Mouse (Mus musculus) midbrain, embryonic 10.5 days (tissue): ENCODE data around the gene Mdm4. TPM values are rescaled to one million over a fixed set of nuclear protein-coding genes. Genes with fewer than 3 reads are reported as not detected.

Experiments
- DNase-seq: peaks from one replicate; pipeline ENCODE4 v3.0.0-alpha.2; 2017; ENCODE audit warnings: low spot score
- H3K27ac ChIP-seq: fragments of 300-500 bp; sonication (generic); replicated peaks from 2 replicates; pipeline ENCODE4 v1.5.1; 2016; ENCODE audit warnings: mild to moderate bottlenecking
- H3K27me3 ChIP-seq: fragments of 300-500 bp; sonication (generic); 2 replicates; pipeline ENCODE4 v1.6.1; 2016; ENCODE audit warnings: low read depth, mild to moderate bottlenecking; ENCODE audit not compliant: poor library complexity, severe bottlenecking
- H3K36me3 ChIP-seq: fragments of 300-500 bp; sonication (generic); 2 replicates; pipeline ENCODE4 v1.6.1; 2016; ENCODE audit warnings: mild to moderate bottlenecking, moderate library complexity
- H3K4me1 ChIP-seq: fragments of 300-500 bp; sonication (generic); 2 replicates; pipeline ENCODE4 v1.6.1; 2016
- H3K4me3 ChIP-seq: fragments of 300-500 bp; sonication (generic); 2 replicates; pipeline ENCODE4 v1.5.1; 2016; ENCODE audit warnings: mild to moderate bottlenecking, moderate library complexity
- H3K9me3 ChIP-seq: fragments of 300-500 bp; sonication (generic); replicated peaks from 2 replicates; pipeline ENCODE4 v1.6.1; 2016; ENCODE audit warnings: mild to moderate bottlenecking
- WGBS: fragments of 180-500 bp; shearing (Covaris S2); methylation state at CpG from one replicate; pipeline ENCODE4 v1.1.7; 2016; 5-methylcytosine and 5-hydroxymethylcytosine counted together
- polyA plus RNA-seq: library from polyadenylated mRNA; unstranded; fragments of >200 nt; fragmentation: Nextera tagmentation; extraction: Ambion mirVana; gene quantifications from 2 replicates; pipeline ENCODE4 v1.2.1, GENCODE M21; 2016

Mdm4 gene
- polyA plus RNA-seq, 1 experiment from 2014 or later: 34.6 TPM

- WGBS: 87% methylated on average over 5 of the region's 5 CpGs
- H3K36me3 ChIP-seq: no peaks in the 10 kb centered on the region
- no peaks in the 10 kb centered on the region; the same call in 1 of the 2 replicates for H3K4me1 ChIP-seq
- no peaks in the 10 kb centered on the region for H3K27me3 ChIP-seq
- H3K9me3 ChIP-seq: no peaks in the 10 kb centered on the region
- no peak for DNase-seq
- no peak overlapping the region for H3K4me3 ChIP-seq
- H3K27ac ChIP-seq: no peak overlapping the region
Measured at GRCm38 (mm10) chr1:132956809-132957208, 73.6 kb downstream of the Mdm4 start.

DNA sequence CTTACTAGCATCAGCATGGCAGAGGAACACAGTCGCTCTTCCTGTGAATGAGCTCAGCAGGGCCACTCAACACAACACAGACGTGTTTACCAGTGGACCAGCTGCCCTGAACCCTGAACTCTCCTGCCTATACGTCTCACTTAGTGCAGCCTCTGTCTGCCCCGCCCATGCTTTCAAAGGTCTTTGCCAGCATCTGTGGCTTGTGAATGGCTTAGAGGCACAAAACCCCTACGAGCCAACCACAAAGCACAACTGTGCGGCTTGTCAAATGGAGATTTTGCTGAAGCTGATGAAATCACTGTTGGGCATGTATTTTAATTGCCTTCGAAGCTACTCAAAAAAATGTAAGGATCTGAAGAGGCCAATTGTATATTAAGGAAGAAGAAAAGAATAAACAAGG is 82.5 kb downstream of the Mdm4 start:
- no peak for DNase-seq
- WGBS: 52% methylated on average over 7 of the region's 7 CpGs
- H3K4me1 ChIP-seq: peaks cover 11% of the 10 kb centered on the region
- H3K4me3 ChIP-seq: no peak overlapping the region
- no peak overlapping the region for H3K27ac ChIP-seq
- no peaks in the 10 kb centered on the region for H3K27me3 ChIP-seq
- H3K36me3 ChIP-seq: no peaks in the 10 kb centered on the region
- no peaks in the 10 kb centered on the region for H3K9me3 ChIP-seq

DNA sequence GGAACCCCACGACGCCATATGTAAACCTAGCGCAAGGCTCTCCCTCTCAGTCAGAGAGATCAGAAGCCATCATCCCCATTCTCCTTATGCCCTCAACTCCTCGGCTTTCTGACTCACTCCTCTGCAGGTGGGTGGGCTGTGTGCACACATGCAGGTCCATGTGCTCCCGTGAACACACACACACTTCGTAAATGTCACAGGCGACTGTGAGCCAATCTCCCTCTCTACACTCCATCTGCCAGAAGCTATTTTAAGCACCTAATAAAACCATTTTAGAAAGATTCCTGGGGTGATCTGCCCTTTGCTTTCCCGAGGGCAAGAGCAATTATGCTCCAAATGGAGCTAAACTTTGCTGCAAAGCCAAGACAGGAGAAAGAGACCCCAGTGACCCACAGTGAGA is 84.5 kb downstream of the Mdm4 start:
- 81% methylated on average over 8 of the region's 8 CpGs for whole genome bisulfite sequencing
- H3K27me3 ChIP-seq: no peaks in the 10 kb centered on the region
- H3K9me3 ChIP-seq: no peaks in the 10 kb centered on the region
- DNase-seq: no peak
- no peaks in the 10 kb centered on the region for H3K36me3 ChIP-seq
- no peak overlapping the region for H3K4me3 ChIP-seq
- H3K27ac ChIP-seq: no peak overlapping the region
- peaks cover 12% of the 10 kb centered on the region for H3K4me1 ChIP-seq

GRCm38 (mm10) chr1:132938975-132939374 is 91.4 kb downstream of the Mdm4 start:
- no peak for DNase-seq
- peaks cover 24% of the 10 kb centered on the region for H3K36me3 ChIP-seq
- no peak overlapping the region; the same call in 1 of the 2 replicates for H3K27ac ChIP-seq

GRCm38 (mm10) chr1:132937296-132938030 is 92.9 kb downstream of the Mdm4 start:
- Histone ChIP-seq H3K27ac (no peak overlapping the region), H3K4me3 (no peak overlapping the region), H3K4me1 (peaks cover 18% of the 10 kb centered on the region), H3K36me3 (peaks cover 24% of the 10 kb centered on the region), H3K9me3 (no peaks in the 10 kb centered on the region), H3K27me3 (no peaks in the 10 kb centered on the region; the same call in 1 of the 2 replicates)
- WGBS: 83% methylated on average over 26 of the region's 26 CpGs
- DNase-seq: no peak

More at GRCm38 (mm10) chr1:132938975-132939374, 91.4 kb downstream of the Mdm4 start:
- no peaks in the 10 kb centered on the region for H3K9me3 ChIP-seq
- H3K27me3 ChIP-seq: no peaks in the 10 kb centered on the region; the same call in 1 of the 2 replicates
- H3K4me1 ChIP-seq: peaks cover 18% of the 10 kb centered on the region
- no peak overlapping the region for H3K4me3 ChIP-seq
- WGBS: 86% methylated on average over 8 of the region's 8 CpGs

GRCm38 (mm10) chr1:132934856-132935255 is 95.5 kb downstream of the Mdm4 start:
- 36% methylated on average over 7 of the region's 7 CpGs for WGBS
- H3K27me3 ChIP-seq: no peaks in the 10 kb centered on the region; the same call in 1 of the 2 replicates
- H3K4me1 ChIP-seq: peaks cover 10% of the 10 kb centered on the region
- no peaks in the 10 kb centered on the region for H3K9me3 ChIP-seq
- peaks cover 24% of the 10 kb centered on the region for H3K36me3 ChIP-seq
- peak; percentile 49 for DNase-seq
- no peak overlapping the region for H3K4me3 ChIP-seq
- peak overlapping the region; percentile 39; the same call in 1 of the 2 replicates for H3K27ac ChIP-seq

DNA sequence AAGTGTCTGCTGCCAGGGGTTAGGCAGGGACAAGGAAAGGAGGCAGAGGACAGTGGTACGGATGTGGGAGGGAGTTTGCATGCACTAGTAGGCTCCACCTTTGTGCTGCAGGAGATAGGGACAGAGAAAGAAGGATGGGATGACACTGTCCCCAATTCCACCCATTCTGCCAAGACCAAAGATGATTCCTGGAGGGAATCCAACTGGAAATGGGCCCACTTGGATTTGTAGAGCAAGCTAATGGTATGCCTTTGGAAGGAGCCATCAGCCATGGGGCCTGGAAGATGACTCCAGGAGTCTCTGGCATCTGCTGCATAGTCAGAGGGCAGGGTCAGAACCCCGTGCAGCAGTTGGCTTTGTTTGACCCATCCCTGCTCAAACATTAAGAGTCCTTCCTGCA is 97.9 kb downstream of the Mdm4 start:
- peaks cover 5% of the 10 kb centered on the region for H3K36me3 ChIP-seq
- 80% methylated on average over 2 of the region's 2 CpGs for WGBS
- DNase-seq: no peak

DNA sequence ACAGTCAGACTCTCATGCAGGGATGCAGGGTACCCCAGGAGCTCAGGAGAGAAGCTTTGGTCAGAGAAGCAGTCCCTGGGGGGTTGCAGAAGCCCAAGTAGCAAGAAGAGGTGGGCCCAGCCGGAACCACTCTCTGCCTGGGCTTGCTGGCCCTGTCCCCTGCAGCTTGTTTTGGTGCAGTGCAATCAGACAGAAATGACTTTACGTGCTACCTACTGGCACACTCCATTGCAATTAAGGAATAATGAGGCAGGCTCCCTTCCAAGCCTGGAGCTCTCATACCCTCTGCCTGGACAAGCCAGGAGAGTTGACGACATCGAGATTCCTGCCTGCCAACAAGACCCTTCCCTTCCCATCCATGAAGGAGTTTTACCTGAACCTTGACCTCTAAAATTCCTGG is 100.1 kb downstream of the Mdm4 start:
- H3K4me1 ChIP-seq: peaks cover 17% of the 10 kb centered on the region
- H3K27me3 ChIP-seq: no peaks in the 10 kb centered on the region
- no peaks in the 10 kb centered on the region for H3K36me3 ChIP-seq
- DNase-seq: no peak
- no peaks in the 10 kb centered on the region for H3K9me3 ChIP-seq
- WGBS: 77% methylated on average over 4 of the region's 4 CpGs
- no peak overlapping the region for H3K27ac ChIP-seq
- H3K4me3 ChIP-seq: no peak overlapping the region

More for the DNA sequence above, 97.9 kb downstream of the Mdm4 start:
- Histone ChIP-seq H3K27me3 (no peaks in the 10 kb centered on the region), H3K9me3 (no peaks in the 10 kb centered on the region), H3K27ac (no peak overlapping the region), H3K4me1 (peaks cover 18% of the 10 kb centered on the region), H3K4me3 (no peak overlapping the region)

DNA sequence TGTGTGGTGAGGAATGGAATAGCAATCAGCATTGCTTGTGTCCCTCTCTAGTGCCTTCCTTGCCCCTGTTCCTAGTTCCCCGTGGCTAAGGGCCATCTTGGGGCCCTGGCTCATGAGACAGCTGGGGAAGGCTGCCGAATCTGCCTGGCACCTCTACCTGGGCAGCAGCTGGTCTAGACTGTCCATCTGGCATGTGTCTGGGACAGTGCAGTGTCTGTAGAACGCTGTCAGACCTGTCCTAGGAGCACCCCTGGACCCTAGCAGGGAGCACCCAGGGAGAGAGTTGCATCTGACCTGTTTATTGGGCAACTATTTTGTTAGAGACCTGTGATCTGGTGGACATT is 101.5 kb downstream of the Mdm4 start:
- H3K9me3 ChIP-seq: no peaks in the 10 kb centered on the region
- no peaks in the 10 kb centered on the region for H3K27me3 ChIP-seq
- no peaks in the 10 kb centered on the region for H3K36me3 ChIP-seq
- H3K4me1 ChIP-seq: peaks cover 8% of the 10 kb centered on the region
- no peak overlapping the region for H3K4me3 ChIP-seq
- WGBS: 72% methylated on average over 3 of the region's 3 CpGs
- no peak for DNase-seq
- H3K27ac ChIP-seq: peak overlapping the region; percentile 28; the same call in 1 of the 2 replicates

GRCm38 (mm10) chr1:132928032-132928906 is 102.1 kb downstream of the Mdm4 start:
- WGBS: 58% methylated on average over 19 of the region's 19 CpGs

DNA sequence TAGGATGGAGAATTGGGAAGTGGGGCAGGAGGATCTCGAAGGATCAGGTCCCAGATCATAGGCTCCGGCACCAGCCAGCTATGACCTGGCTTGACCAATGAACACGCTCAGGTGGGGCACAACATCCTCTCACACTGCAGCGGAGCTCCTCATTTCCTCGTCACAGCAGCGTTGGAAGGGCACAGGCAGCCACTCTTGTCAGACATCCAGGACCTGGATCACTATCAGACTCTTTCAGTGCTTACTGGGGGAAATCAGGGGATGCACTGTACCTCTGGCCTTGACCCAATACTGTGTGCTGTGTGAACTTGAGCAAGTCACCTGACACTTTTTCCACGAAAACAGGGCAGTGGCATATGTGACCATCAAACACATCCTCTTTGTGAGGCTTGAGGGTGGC is 105.1 kb downstream of the Mdm4 start:
- no peak overlapping the region for H3K27ac ChIP-seq
- no peak overlapping the region for H3K4me3 ChIP-seq
- H3K27me3 ChIP-seq: peaks cover 5% of the 10 kb centered on the region; the same call in 1 of the 2 replicates
- peaks cover 34% of the 10 kb centered on the region for H3K4me1 ChIP-seq
- H3K9me3 ChIP-seq: no peaks in the 10 kb centered on the region
- no peak for DNase-seq
- H3K36me3 ChIP-seq: no peaks in the 10 kb centered on the region
- 90% methylated on average over 7 of the region's 7 CpGs for WGBS

More at GRCm38 (mm10) chr1:132928032-132928906, 102.1 kb downstream of the Mdm4 start:
- peak overlapping the region; percentile 28 for H3K27ac ChIP-seq
- H3K9me3 ChIP-seq: no peaks in the 10 kb centered on the region
- no peaks in the 10 kb centered on the region for H3K36me3 ChIP-seq
- no peak for DNase-seq
- H3K27me3 ChIP-seq: no peaks in the 10 kb centered on the region
- peaks cover 8% of the 10 kb centered on the region for H3K4me1 ChIP-seq
- H3K4me3 ChIP-seq: no peak overlapping the region

- DNase-seq: no peak
- peaks cover 19% of the 10 kb centered on the region for H3K27me3 ChIP-seq
- WGBS: 79% methylated on average over 9 of the region's 9 CpGs
- peaks cover 40% of the 10 kb centered on the region for H3K4me1 ChIP-seq
- peak overlapping the region; percentile 78 for H3K27ac ChIP-seq
- H3K9me3 ChIP-seq: no peaks in the 10 kb centered on the region
- H3K36me3 ChIP-seq: no peaks in the 10 kb centered on the region
- no peak overlapping the region for H3K4me3 ChIP-seq
Measured at GRCm38 (mm10) chr1:132922257-132922656, 108.1 kb downstream of the Mdm4 start.

DNA sequence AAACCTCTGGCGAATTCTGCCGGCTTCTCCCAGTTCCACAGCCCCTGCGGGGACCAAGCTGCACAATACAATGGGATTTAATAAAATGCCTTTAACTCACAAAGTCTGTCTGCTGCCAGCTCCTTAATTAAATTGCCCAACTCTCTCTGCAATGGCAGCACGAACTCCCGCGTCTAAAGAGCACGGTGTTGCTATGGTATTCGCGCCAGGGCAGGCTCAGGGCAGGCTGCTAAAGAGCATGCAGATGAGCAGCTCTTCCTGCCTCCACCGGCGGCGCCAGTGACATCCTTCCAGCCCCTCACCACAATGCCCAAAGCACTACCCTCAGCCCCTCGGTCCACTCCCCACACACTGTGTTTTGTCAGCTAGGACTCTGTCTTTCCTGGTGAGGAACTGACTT is 109.3 kb downstream of the Mdm4 start:
- Histone ChIP-seq H3K9me3 (no peaks in the 10 kb centered on the region), H3K27me3 (peaks cover 19% of the 10 kb centered on the region), H3K27ac (peak overlapping the region; percentile 78), H3K36me3 (no peaks in the 10 kb centered on the region), H3K4me3 (peak overlapping the region; percentile 38), H3K4me1 (peaks cover 45% of the 10 kb centered on the region)
- peak; percentile 70 for DNase-seq
- 3% methylated on average over 13 of the region's 13 CpGs for WGBS
